Mouse (Mus musculus) lung, embryonic 16.5 days (tissue): ENCODE measurements around the gene Ttc16. TPM values are rescaled to one million over a fixed set of nuclear protein-coding genes. Genes with fewer than 3 reads are reported as not detected.

Source experiments
- ATAC-seq: fragments of 200-750 bp; cut with Nextera tagmentation; 2 replicates; pipeline ENCODE4 v1.8.0; 2017; ENCODE audit warnings: low read depth, mild to moderate bottlenecking, moderate library complexity
- H3K27ac ChIP-seq: fragments of 300-500 bp; sonication (generic); 2 replicates; pipeline ENCODE4 v1.5.1; 2014; ENCODE audit warnings: mild to moderate bottlenecking, control low read depth, low read length
- H3K27me3 ChIP-seq: fragments of 300-500 bp; sonication (generic); 2 replicates; pipeline ENCODE4 v1.6.1; 2014; ENCODE audit warnings: low read depth, low read length, mixed read lengths; ENCODE audit not compliant: control insufficient read depth, insufficient read depth
- H3K36me3 ChIP-seq: fragments of 300-500 bp; sonication (generic); 2 replicates; pipeline ENCODE4 v1.6.1; 2014; ENCODE audit warnings: low read length; ENCODE audit not compliant: control insufficient read depth, insufficient read depth
- H3K4me1 ChIP-seq: fragments of 300-500 bp; sonication (generic); replicated peaks from 2 replicates; pipeline ENCODE4 v1.6.1; 2014; ENCODE audit warnings: low read length, mixed read lengths; ENCODE audit not compliant: control insufficient read depth, insufficient read depth
- H3K4me2 ChIP-seq: fragments of 300-500 bp; sonication (generic); 2 replicates; pipeline ENCODE4 v1.6.1; 2014; ENCODE audit warnings: low read depth, low read length, control low read depth
- H3K4me3 ChIP-seq: fragments of 300-500 bp; sonication (generic); 2 replicates; pipeline ENCODE4 v1.5.1; 2014; ENCODE audit warnings: mild to moderate bottlenecking, low read length, control low read depth
- H3K9ac ChIP-seq: fragments of 300-500 bp; sonication (generic); 2 replicates; pipeline ENCODE4 v1.6.1; 2014; ENCODE audit warnings: low read length, control low read depth
- H3K9me3 ChIP-seq: fragments of 300-500 bp; sonication (generic); 2 replicates; pipeline ENCODE4 v1.6.1; 2016; ENCODE audit warnings: low read length; ENCODE audit not compliant: control insufficient read depth
- WGBS: fragments of 180-500 bp; shearing (Covaris S2); extraction: QIAGEN DNeasy Blood & Tissue Kit; methylation state at CpG from one replicate; pipeline ENCODE4 v1.1.7; 2014; 5-methylcytosine and 5-hydroxymethylcytosine counted together
- polyA plus RNA-seq: library from polyadenylated mRNA; unstranded; fragments of >200 nt; fragmentation: Nextera tagmentation; extraction: Ambion mirVana; gene quantifications from 2 replicates; pipeline ENCODE4 v1.2.1, GENCODE M21; 2015

Ttc16 gene
- polyA plus RNA-seq, result 1.2 and 2.1 TPM in 2 replicates

GRCm38 (mm10) chr2:32775359-32776074 lies at the start of gene Ttc16, which contains the start of gene Ptrh1:
TSS of gene Ttc16 (minus strand) at chr2:32775633.
TSS of gene Ptrh1 (plus strand) at chr2:32775786.
- Histone ChIP-seq H3K4me1 (peaks cover 16% of the 10 kb centered on the region), H3K4me2 (peak within 1 kb of the TSS; percentile 95), H3K9me3 (no peaks in the 10 kb centered on the region), H3K27ac (peak within 1 kb of the TSS; percentile 68), H3K36me3 (no peaks in the 10 kb centered on the region), H3K4me3 (peak within 1 kb of the TSS; percentile 70), H3K27me3 (no peaks in the 10 kb centered on the region), H3K9ac (peak within 1 kb of the TSS; percentile 72)
- under 1% methylated on average over 41 of the region's 46 CpGs for WGBS
- ATAC-seq, result peak; percentile 98

- no peak for ATAC-seq
- Histone ChIP-seq H3K36me3 (no peaks in the 10 kb centered on the region), H3K4me3 (no peak overlapping the region), H3K27me3 (no peaks in the 10 kb centered on the region), H3K27ac (no peak overlapping the region), H3K9me3 (no peaks in the 10 kb centered on the region), H3K4me1 (peaks cover 16% of the 10 kb centered on the region), H3K9ac (no peak overlapping the region), H3K4me2 (no peak overlapping the region)
- 89% methylated on average over 1 of the region's 1 CpGs for WGBS
Observed at GRCm38 (mm10) chr2:32824778-32825177, 49.3 kb upstream of the Ttc16 start.

GRCm38 (mm10) chr2:32824181-32824580 lies 48.7 kb upstream of the Ttc16 start:
- Histone ChIP-seq H3K4me1 (peaks cover 16% of the 10 kb centered on the region), H3K4me2 (no peak overlapping the region), H3K4me3 (no peak overlapping the region), H3K27me3 (no peaks in the 10 kb centered on the region), H3K36me3 (no peaks in the 10 kb centered on the region), H3K9me3 (no peaks in the 10 kb centered on the region), H3K9ac (no peak overlapping the region), H3K27ac (no peak overlapping the region)
- 36% methylated on average over 8 of the region's 8 CpGs for WGBS
- ATAC-seq, result peak; percentile 37; the same call in 1 of the 2 replicates

DNA sequence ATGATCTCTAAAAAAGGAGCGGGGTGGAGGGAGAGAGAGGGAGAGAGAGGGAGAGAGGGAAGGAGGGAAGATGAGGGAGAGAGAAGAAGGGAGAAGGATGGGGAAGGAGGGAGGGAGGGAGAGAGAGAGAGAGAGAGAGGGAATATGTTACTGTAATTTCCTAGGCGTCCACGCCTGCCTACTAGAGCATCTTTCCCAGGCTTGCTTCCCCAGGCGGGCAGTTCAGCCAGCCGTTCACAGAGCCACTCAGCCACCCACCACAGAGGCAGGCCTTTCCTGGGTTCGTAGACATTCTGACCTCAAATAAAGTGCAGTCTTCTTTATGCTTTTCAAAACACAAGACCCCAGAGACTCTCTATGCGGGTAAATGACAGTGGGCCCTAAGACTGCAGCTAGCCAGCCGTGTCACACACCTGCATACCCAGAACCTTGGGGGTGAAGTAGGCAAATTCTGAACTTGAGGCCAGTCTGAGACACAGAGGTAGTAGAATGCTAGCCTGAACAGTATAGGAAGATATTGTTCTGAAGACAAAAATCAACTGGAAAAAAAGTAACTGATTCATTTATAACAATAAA lies 48.2 kb upstream of the Ttc16 start:
- ATAC-seq, result no peak
- no peak overlapping the region for H3K4me3 ChIP-seq
- H3K27me3 ChIP-seq, result no peaks in the 10 kb centered on the region
- H3K9ac ChIP-seq, result no peak overlapping the region
- H3K4me1 ChIP-seq, result peaks cover 16% of the 10 kb centered on the region
- H3K9me3 ChIP-seq, result no peaks in the 10 kb centered on the region
- H3K27ac ChIP-seq, result no peak overlapping the region
- 60% methylated on average over 8 of the region's 8 CpGs for WGBS
- H3K36me3 ChIP-seq, result no peaks in the 10 kb centered on the region
- H3K4me2 ChIP-seq, result no peak overlapping the region

- ATAC-seq, result no peak
- WGBS, result 32% methylated on average over 11 of the region's 11 CpGs
- no peak overlapping the region for H3K9ac ChIP-seq
Observed at GRCm38 (mm10) chr2:32823153-32823552, 47.7 kb upstream of the Ttc16 start.

DNA sequence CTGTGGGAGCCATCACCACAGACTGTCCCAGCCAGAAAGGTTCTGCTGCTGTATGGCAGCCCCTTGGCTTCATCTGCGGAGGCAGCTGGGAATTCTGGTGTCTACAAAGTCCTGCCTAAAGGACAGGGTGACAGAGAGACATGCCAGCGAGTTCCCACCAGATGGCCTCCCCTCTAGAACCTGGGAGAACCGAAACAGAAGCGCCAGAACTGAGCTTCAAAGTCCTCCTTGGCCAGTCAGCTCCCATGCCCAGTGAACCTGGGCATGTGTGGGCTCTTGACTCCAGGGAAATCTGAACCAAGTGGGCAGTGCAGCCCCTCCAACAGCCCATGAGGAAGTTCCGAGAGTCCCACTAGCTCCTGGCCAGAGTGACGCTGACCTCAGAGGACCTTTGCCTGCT lies 47.2 kb upstream of the Ttc16 start:
- H3K9ac ChIP-seq, result no peak overlapping the region
- H3K27ac ChIP-seq, result no peak overlapping the region
- peaks cover 17% of the 10 kb centered on the region for H3K4me1 ChIP-seq
- H3K4me2 ChIP-seq, result no peak overlapping the region
- no peak overlapping the region for H3K4me3 ChIP-seq
- H3K36me3 ChIP-seq, result no peaks in the 10 kb centered on the region
- H3K9me3 ChIP-seq, result no peaks in the 10 kb centered on the region
- ATAC-seq, result no peak
- no peaks in the 10 kb centered on the region for H3K27me3 ChIP-seq
- WGBS, result 77% methylated on average over 6 of the region's 6 CpGs

More at GRCm38 (mm10) chr2:32823153-32823552, 47.7 kb upstream of the Ttc16 start:
- Histone ChIP-seq H3K4me3 (no peak overlapping the region), H3K27ac (no peak overlapping the region), H3K9me3 (no peaks in the 10 kb centered on the region), H3K27me3 (no peaks in the 10 kb centered on the region), H3K36me3 (no peaks in the 10 kb centered on the region), H3K4me1 (peaks cover 16% of the 10 kb centered on the region), H3K4me2 (no peak overlapping the region)

GRCm38 (mm10) chr2:32821041-32821802 lies 45.8 kb upstream of the Ttc16 start:
- no peaks in the 10 kb centered on the region for H3K9me3 ChIP-seq
- 54% methylated on average over 11 of the region's 11 CpGs for WGBS

GRCm38 (mm10) chr2:32818208-32818607 lies 42.8 kb upstream of the Ttc16 start:
- no peaks in the 10 kb centered on the region for H3K9me3 ChIP-seq
- no peaks in the 10 kb centered on the region for H3K27me3 ChIP-seq
- no peak overlapping the region for H3K9ac ChIP-seq
- H3K4me2 ChIP-seq, result no peak overlapping the region
- no peak overlapping the region for H3K4me3 ChIP-seq
- 82% methylated on average over 5 of the region's 5 CpGs for WGBS
- no peaks in the 10 kb centered on the region; the same call in 1 of the 2 replicates for H3K36me3 ChIP-seq
- ATAC-seq, result no peak
- H3K4me1 ChIP-seq, result peaks cover 22% of the 10 kb centered on the region
- H3K27ac ChIP-seq, result no peak overlapping the region

More at GRCm38 (mm10) chr2:32821041-32821802, 45.8 kb upstream of the Ttc16 start:
- peak; percentile 69 for ATAC-seq
- Histone ChIP-seq H3K27ac (peak overlapping the region; percentile 45; the same call in 1 of the 2 replicates), H3K4me1 (peaks cover 27% of the 10 kb centered on the region), H3K4me2 (no peak overlapping the region), H3K36me3 (no peaks in the 10 kb centered on the region), H3K9ac (no peak overlapping the region), H3K27me3 (no peaks in the 10 kb centered on the region), H3K4me3 (no peak overlapping the region)

GRCm38 (mm10) chr2:32817589-32817988 lies 42.2 kb upstream of the Ttc16 start:
- no peak overlapping the region; the same call in 1 of the 2 replicates for H3K9ac ChIP-seq
- no peak for ATAC-seq
- peaks cover 2% of the 10 kb centered on the region; the same call in 1 of the 2 replicates for H3K36me3 ChIP-seq
- no peak overlapping the region for H3K4me3 ChIP-seq
- no peaks in the 10 kb centered on the region for H3K9me3 ChIP-seq
- H3K27me3 ChIP-seq, result no peaks in the 10 kb centered on the region
- 0 out of 2 replicates have a peak overlapping the region, but pooled peaks have one; percentile 16 for H3K27ac ChIP-seq
- H3K4me2 ChIP-seq, result no peak overlapping the region
- 62% methylated on average over 7 of the region's 7 CpGs for WGBS
- H3K4me1 ChIP-seq, result peaks cover 18% of the 10 kb centered on the region
